Mouse (Mus musculus) intestine, embryonic 14.5 days (tissue): ENCODE measurements around the gene Ucn. TPM values are rescaled to one million over a fixed set of nuclear protein-coding genes. Genes with fewer than 3 reads are reported as not detected.
A peak's percentile ranks its signal among the peaks of the same experiment; 100 is the strongest.

Experiments used
- ATAC-seq: fragments of 200-750 bp; cut with Nextera tagmentation; replicated peaks from 2 replicates; pipeline ENCODE4 v1.8.0; 2017; ENCODE audit warnings: low read depth, moderate number of reproducible peaks, moderate TSS enrichment, moderate library complexity; ENCODE audit not compliant: low FRiP score, low TSS enrichment
- DNase-seq: peaks from one replicate; pipeline ENCODE4 v3.0.0-alpha.2; 2018; ENCODE audit warnings: low spot score
- H3K27ac ChIP-seq: fragments of 300-500 bp; sonication (generic); 2 replicates; pipeline ENCODE4 v1.5.1; 2014; ENCODE audit warnings: low read depth, mild to moderate bottlenecking, control low read depth
- H3K27me3 ChIP-seq: fragments of 300-500 bp; sonication (generic); replicated peaks from 2 replicates; pipeline ENCODE4 v1.6.1; 2014; ENCODE audit warnings: low read length, control low read depth; ENCODE audit not compliant: control insufficient read depth, insufficient read depth
- H3K36me3 ChIP-seq: fragments of 300-500 bp; sonication (generic); 2 replicates; pipeline ENCODE4 v1.6.1; 2014; ENCODE audit warnings: low read length, control low read depth; ENCODE audit not compliant: control insufficient read depth, insufficient read depth
- H3K4me1 ChIP-seq: fragments of 300-500 bp; sonication (generic); replicated peaks from 2 replicates; pipeline ENCODE4 v1.6.1; 2014; ENCODE audit warnings: low read length, control low read depth, mixed read lengths; ENCODE audit not compliant: control insufficient read depth, insufficient read depth
- H3K4me2 ChIP-seq: fragments of 300-500 bp; sonication (generic); 2 replicates; pipeline ENCODE4 v1.6.1; 2014; ENCODE audit warnings: low read length
- H3K4me3 ChIP-seq: fragments of 300-500 bp; sonication (generic); 2 replicates; pipeline ENCODE4 v1.5.1; 2014; ENCODE audit warnings: low read depth, low read length, control low read depth, mixed read lengths
- H3K9ac ChIP-seq: fragments of 300-500 bp; sonication (generic); 2 replicates; pipeline ENCODE4 v1.6.1; 2014; ENCODE audit warnings: mild to moderate bottlenecking, low read length
- H3K9me3 ChIP-seq: fragments of 300-500 bp; sonication (generic); 2 replicates; pipeline ENCODE4 v1.6.1; 2016; ENCODE audit warnings: low read length, control low read depth; ENCODE audit not compliant: control insufficient read depth
- WGBS: fragments of 180-500 bp; shearing (Covaris S2); extraction: QIAGEN DNeasy Blood & Tissue Kit; methylation state at CpG from one replicate; pipeline ENCODE4 v1.1.7; 2014; 5-methylcytosine and 5-hydroxymethylcytosine counted together
- polyA plus RNA-seq: library from polyadenylated mRNA; unstranded; fragments of >200 nt; fragmentation: Nextera tagmentation; extraction: Ambion mirVana; gene quantifications from 2 replicates; pipeline ENCODE4 v1.2.1, GENCODE M21; 2014

Ucn gene
- polyA plus RNA-seq, 1 experiment from 2014 or later = not detected

DNA sequence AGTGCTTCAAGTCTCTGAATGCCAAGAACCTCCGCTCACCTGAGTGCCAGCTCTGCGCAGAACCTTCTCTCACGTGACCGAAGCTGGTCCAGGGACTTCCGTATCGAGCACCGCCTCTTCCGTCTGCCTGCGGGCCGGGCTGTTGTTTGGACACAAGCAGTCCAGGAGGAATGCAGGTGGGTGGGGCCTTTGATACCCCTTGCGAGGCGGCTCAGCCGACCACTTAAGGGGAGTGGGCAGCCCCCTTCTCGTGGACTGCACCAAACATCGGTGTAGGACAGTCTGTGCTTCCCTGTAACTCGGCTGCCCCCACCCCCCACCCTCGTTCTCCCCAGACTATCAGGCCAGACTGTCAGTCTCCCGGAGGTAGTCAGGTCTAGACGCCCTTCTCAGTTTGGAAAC is 15.5 kb upstream of the Ucn start, which contains the start of gene Mpv17:
Gene Mpv17, minus strand, starts transcription at position 100 of the 402 bp plus-strand sequence.
- Histone ChIP-seq H3K27me3 (no peaks in the 10 kb centered on the region), H3K27ac (peak within 1 kb of the TSS; percentile 23; the same call in 1 of the 2 replicates), H3K4me2 (peak within 1 kb of the TSS; percentile 96), H3K9ac (peak within 1 kb of the TSS; percentile 56), H3K4me1 (no peaks in the 10 kb centered on the region; the same call in 1 of the 2 replicates), H3K36me3 (peaks cover 39% of the 10 kb centered on the region), H3K4me3 (peak within 1 kb of the TSS; percentile 74), H3K9me3 (no peaks in the 10 kb centered on the region)
- WGBS = 1% methylated on average over 19 of the region's 19 CpGs
- DNase-seq = peak; percentile 87
- ATAC-seq = peak; percentile 94

DNA sequence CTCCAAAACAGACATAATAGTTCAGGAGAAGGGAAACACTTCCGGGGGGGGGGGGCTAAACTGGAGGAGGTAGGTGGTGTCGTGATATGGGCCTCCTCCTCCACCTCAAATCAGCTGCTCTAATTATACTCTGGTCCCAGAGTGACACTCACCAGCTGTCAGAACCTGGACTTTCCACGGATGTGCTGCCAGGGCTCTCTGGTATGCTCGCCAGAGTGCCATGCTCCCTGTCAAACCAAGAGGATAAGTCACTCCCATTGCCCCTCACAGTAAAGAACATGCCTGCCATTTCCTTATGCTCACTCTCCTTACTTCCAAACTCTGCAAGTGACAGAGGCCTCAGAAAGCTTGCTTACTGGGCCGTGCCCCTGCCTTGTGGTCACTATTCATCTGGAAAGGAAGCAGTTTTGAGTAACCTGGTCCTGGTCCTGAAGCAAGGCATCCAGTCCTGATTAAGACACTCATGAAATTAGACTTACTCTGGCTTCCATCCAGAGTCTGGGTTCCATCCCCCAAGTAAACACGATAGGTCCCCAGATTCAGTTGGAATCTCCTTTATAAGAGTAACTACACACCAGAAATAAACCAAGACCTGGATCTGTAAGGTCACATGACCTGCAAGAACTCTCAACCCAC is 15.0 kb upstream of the Ucn start:
- Histone ChIP-seq H3K4me3 (peak overlapping the region; percentile 74), H3K27me3 (no peaks in the 10 kb centered on the region), H3K4me1 (no peaks in the 10 kb centered on the region; the same call in 1 of the 2 replicates), H3K4me2 (peak overlapping the region; percentile 96), H3K9me3 (no peaks in the 10 kb centered on the region), H3K27ac (peak overlapping the region; percentile 23; the same call in 1 of the 2 replicates), H3K9ac (peak overlapping the region; percentile 56), H3K36me3 (peaks cover 34% of the 10 kb centered on the region)
- WGBS = 28% methylated on average over 6 of the region's 6 CpGs
- no peak for DNase-seq
- ATAC-seq = peak; percentile 13

DNA sequence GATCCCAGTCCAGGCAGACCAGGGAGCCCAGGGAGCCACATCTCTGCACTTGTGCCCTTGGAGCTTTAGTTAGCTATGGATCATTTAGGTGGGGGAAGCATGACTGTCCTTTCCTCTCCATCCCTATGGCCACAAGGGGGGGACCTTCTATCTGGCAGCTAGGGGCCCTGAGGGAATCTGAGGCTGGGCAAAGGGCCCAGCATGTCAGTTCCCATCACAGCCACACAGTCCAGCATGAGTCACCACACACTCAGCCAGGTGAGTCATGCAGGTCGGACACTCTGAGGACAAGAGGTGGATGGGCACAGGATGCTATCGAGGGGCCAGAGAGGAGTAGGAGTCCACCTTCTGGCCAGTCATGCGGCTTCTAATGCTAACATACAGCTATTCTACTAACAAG is 13.1 kb upstream of the Ucn start:
- 81% methylated on average over 3 of the region's 3 CpGs for WGBS
- DNase-seq (no peak), ATAC-seq (no peak)
- no peaks in the 10 kb centered on the region; the same call in 1 of the 2 replicates for H3K4me1 ChIP-seq
- no peaks in the 10 kb centered on the region for H3K9me3 ChIP-seq
- H3K27me3 ChIP-seq = no peaks in the 10 kb centered on the region
- no peak overlapping the region for H3K4me3 ChIP-seq
- peaks cover 18% of the 10 kb centered on the region for H3K36me3 ChIP-seq
- no peak overlapping the region for H3K27ac ChIP-seq
- H3K9ac ChIP-seq = no peak overlapping the region
- no peak overlapping the region for H3K4me2 ChIP-seq

DNA sequence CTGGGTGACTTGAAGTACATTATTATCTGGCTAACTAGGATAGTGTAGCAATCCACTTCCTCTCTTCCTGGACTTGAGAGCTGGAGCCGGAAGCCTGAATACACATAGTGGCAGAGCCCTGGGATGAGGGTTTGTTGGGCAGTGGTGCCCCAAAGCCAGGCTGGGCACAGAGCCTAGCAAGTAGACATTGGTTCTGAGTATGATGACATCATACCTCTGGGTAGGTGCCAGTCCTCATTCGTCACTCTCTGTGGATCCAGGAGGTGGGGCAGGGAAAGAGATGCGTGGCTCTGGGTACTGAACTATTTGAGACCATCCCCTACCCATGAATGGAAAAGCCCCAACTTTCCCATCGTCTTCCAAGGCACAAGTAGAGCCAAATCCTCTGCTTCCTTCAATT is 11.2 kb upstream of the Ucn start:
- Histone ChIP-seq H3K9me3 (no peaks in the 10 kb centered on the region), H3K4me1 (no peaks in the 10 kb centered on the region; the same call in 1 of the 2 replicates), H3K27ac (no peak overlapping the region), H3K4me2 (no peak overlapping the region), H3K9ac (no peak overlapping the region), H3K27me3 (no peaks in the 10 kb centered on the region), H3K36me3 (peaks cover 11% of the 10 kb centered on the region; the same call in 1 of the 2 replicates), H3K4me3 (no peak overlapping the region)
- 82% methylated on average over 4 of the region's 4 CpGs for WGBS
- no peak for DNase-seq
- ATAC-seq = no peak

DNA sequence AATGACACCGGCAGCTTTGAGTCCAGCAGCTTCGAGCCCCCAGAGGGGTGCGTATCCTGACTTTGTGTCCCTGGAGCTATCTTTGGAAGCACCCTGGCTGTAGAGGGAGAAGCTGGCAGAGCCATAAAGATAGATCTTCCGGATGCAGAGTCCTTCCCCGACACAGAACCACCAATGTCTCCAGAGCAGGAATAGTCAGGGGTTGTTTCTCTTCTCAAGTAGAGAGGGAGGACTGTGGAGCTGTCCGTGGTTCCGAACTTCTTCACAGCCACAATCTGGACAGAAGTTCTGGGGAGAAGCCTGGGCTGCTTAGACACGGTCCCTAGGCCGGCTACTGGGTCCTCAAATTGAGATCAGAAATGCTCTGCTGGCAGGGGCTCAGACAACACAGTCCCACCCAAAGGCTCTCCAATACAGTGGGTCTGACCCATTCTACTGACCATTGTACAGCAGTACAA is 368 bp upstream of the Ucn start:
- 13% methylated on average over 9 of the region's 9 CpGs for WGBS
- no peak for ATAC-seq
- H3K36me3 ChIP-seq = peaks cover 15% of the 10 kb centered on the region
- H3K4me3 ChIP-seq = peak overlapping the region; percentile 20; the same call in 1 of the 2 replicates
- no peak overlapping the region for H3K27ac ChIP-seq
- H3K4me1 ChIP-seq = peaks cover 8% of the 10 kb centered on the region; the same call in 1 of the 2 replicates
- DNase-seq = peak; percentile 75
- H3K9me3 ChIP-seq = no peaks in the 10 kb centered on the region
- H3K9ac ChIP-seq = no peak overlapping the region
- peak overlapping the region; percentile 29; the same call in 1 of the 2 replicates for H3K4me2 ChIP-seq
- H3K27me3 ChIP-seq = peaks cover 63% of the 10 kb centered on the region

DNA sequence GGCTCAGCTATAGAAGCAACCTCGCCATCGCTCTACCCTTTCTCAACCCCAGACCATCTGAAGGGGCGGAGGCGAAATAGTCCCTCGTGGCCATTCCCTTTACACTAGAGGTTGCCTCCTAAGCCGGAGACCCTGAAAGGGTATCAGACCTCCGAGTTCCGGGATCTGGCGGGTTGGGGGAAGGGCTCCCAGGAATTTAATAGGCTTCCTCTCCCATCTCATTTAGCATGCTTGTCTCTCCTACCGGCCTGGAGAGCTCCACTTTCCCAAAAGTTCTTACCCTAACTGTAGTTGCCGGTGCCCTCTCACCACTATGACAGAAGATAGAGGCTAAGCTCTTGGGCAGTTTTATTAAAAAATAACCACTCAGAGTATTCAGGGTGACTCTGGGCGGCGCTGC is 971 bp downstream of the Ucn start:
- under 1% methylated on average over 13 of the region's 13 CpGs for WGBS
- ATAC-seq (no peak), DNase-seq (peak; percentile 52)
- peak overlapping the region; percentile 29 for H3K4me2 ChIP-seq
- H3K4me3 ChIP-seq = peak overlapping the region; percentile 20; the same call in 1 of the 2 replicates
- H3K9ac ChIP-seq = no peak overlapping the region
- peaks cover 10% of the 10 kb centered on the region for H3K36me3 ChIP-seq
- peaks cover 8% of the 10 kb centered on the region; the same call in 1 of the 2 replicates for H3K4me1 ChIP-seq
- H3K9me3 ChIP-seq = no peaks in the 10 kb centered on the region
- no peak overlapping the region for H3K27ac ChIP-seq
- peaks cover 63% of the 10 kb centered on the region for H3K27me3 ChIP-seq

DNA sequence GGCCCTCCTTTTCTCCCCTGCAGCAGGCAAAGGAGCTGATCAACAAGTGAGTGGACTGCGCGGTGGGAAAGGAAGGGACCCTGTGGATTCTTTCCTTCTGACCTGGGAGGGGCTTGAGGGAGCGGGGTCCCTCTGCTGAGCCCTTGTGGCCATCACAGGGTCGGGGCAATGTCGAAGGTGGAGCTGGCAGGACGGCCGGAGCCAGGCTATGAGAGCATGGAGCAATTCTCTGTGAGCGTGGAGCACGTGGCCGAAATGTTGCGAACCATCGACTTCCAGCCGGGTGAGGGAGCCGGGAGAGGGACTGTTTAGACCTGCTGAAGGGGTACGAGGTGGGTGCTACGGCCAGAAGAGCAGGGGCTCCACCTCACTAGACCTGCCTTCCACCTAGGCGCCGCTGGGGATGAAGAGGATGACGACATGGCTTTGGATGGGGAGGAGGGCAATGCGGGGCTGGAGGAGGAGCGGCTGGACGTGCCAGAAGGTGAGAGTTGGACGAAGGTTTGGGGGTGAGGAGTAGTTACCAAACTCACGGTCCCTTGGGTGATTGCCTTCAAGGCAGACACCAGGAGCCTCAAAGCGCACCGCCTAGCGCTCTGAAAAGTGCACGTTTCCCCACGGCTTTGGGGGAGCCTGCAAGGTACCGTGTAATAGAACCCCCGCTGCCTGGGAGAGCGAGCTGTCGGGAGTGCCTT is 1.8 kb downstream of the Ucn start:
- DNase-seq (no peak), ATAC-seq (no peak)
- Histone ChIP-seq H3K4me2 (no peak overlapping the region), H3K9ac (no peak overlapping the region), H3K4me3 (no peak overlapping the region), H3K9me3 (no peaks in the 10 kb centered on the region), H3K27me3 (peaks cover 63% of the 10 kb centered on the region), H3K27ac (no peak overlapping the region), H3K4me1 (peaks cover 8% of the 10 kb centered on the region; the same call in 1 of the 2 replicates), H3K36me3 (peaks cover 8% of the 10 kb centered on the region)
- 3% methylated on average over 33 of the region's 33 CpGs for WGBS

DNA sequence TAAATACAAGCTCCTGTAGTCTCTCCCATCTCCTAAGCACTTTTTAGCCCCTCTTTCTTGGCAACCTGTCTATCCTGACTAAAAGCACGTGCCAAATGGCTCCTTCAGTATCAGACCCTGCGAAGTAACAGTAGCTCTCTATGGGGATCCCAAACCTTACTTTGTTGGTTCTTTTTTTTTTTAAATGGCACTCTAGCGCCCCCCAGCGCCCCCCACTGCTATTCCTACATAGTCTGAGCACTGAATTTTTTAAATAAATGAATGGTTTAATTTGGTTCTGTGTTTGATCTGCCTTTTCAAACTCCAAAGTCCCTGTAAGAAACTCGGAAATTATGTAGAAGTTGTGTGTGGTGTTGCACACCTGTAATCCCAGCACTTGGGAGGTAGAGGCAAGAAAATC is 12.6 kb downstream of the Ucn start:
- DNase-seq (no peak), ATAC-seq (no peak)
- H3K4me2 ChIP-seq = no peak overlapping the region
- H3K36me3 ChIP-seq = no peaks in the 10 kb centered on the region
- no peak overlapping the region for H3K9ac ChIP-seq
- 0 out of 2 replicates have a peak, but pooled peaks cover 5% of the 10 kb centered on the region for H3K27me3 ChIP-seq
- H3K9me3 ChIP-seq = no peaks in the 10 kb centered on the region
- no peaks in the 10 kb centered on the region for H3K4me1 ChIP-seq
- WGBS = 38% methylated on average over 5 of the region's 5 CpGs
- no peak overlapping the region for H3K27ac ChIP-seq
- H3K4me3 ChIP-seq = no peak overlapping the region
